Mouse (Mus musculus) B cell, adult 2 months (primary cell): Measurements from ENCODE around the gene Gngt2.

Experiments
- DNase-seq, 2 experiments: peaks; one replicate each; pipeline ENCODE4 v3.0.0; 2022

The Gngt2 gene

GRCm38 (mm10) chr11:95827168-95827447 lies 9.9 kb upstream of the Gngt2 start:
- DNase-seq: no peak

- peak; percentile 80 to 83 for DNase-seq
Observed at GRCm38 (mm10) chr11:95827464-95828085, 9.4 kb upstream of the Gngt2 start.

GRCm38 (mm10) chr11:95828181-95828964 lies 8.6 kb upstream of the Gngt2 start:
- DNase-seq: no peak

- DNase-seq: no peak
Observed at GRCm38 (mm10) chr11:95829526-95830050, 7.4 kb upstream of the Gngt2 start.

GRCm38 (mm10) chr11:95830411-95831275 lies 6.4 kb upstream of the Gngt2 start:
- peak; percentile 49 to 55 for DNase-seq

- DNase-seq: no peak
Observed at GRCm38 (mm10) chr11:95831276-95831619, 5.8 kb upstream of the Gngt2 start.

GRCm38 (mm10) chr11:95831641-95832040 lies 5.4 kb upstream of the Gngt2 start:
- no peak for DNase-seq

GRCm38 (mm10) chr11:95832129-95833005 lies 4.6 kb upstream of the Gngt2 start:
- DNase-seq: no peak

GRCm38 (mm10) chr11:95833006-95833570 lies 3.9 kb upstream of the Gngt2 start:
- DNase-seq: no peak

GRCm38 (mm10) chr11:95833631-95834142 lies 3.3 kb upstream of the Gngt2 start:
- DNase-seq: peak in 1 of 2 experiments; percentile 55

- DNase-seq: peak; percentile 77 to 79
Observed at GRCm38 (mm10) chr11:95834143-95834667, 2.8 kb upstream of the Gngt2 start.

GRCm38 (mm10) chr11:95834742-95835710 lies 2.0 kb upstream of the Gngt2 start:
- peak; percentile 74 to 78 for DNase-seq

GRCm38 (mm10) chr11:95835832-95836231 lies 1.2 kb upstream of the Gngt2 start:
- DNase-seq: no peak

GRCm38 (mm10) chr11:95836433-95836832 lies 583 bp upstream of the Gngt2 start:
- DNase-seq: no peak

- DNase-seq: peak in 1 of 2 experiments; percentile 20
Observed at GRCm38 (mm10) chr11:95838598-95838997, 1.6 kb downstream of the Gngt2 start.

- DNase-seq: no peak
Observed at GRCm38 (mm10) chr11:95838999-95839868, 2.2 kb downstream of the Gngt2 start.

GRCm38 (mm10) chr11:95840694-95841497 lies 3.9 kb downstream of the Gngt2 start:
- no peak for DNase-seq

- no peak for DNase-seq
Observed at GRCm38 (mm10) chr11:95841498-95841830, 4.4 kb downstream of the Gngt2 start.
